Mouse (Mus musculus): ENCODE results near the gene Wdr34.

The Wdr34 gene

GRCm38 (mm10) chr2:30026997-30027396 is 21.7 kb downstream of the Wdr34 start:
- no peak for DNase-seq

DNA sequence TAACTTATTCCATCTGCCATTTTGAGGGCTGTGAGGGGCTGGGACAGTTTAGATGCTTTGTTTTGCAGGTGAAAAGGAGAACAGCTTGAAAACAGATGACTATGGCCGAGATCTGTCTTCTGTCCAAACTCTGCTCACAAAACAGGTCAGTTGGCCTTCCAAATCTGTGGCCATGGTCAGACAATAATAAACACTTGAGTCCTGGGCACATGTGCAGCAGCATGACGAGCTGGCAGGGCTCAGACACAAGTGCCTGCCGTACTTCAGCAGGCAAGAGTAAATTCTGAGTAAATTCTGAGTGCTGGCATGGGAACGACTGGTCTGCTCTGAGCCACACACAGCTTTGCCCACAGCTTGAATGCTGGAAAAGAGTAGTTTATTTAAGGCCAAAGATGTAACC is 23.2 kb downstream of the Wdr34 start:
- no peak for DNase-seq

GRCm38 (mm10) chr2:30014326-30014966 is 34.2 kb downstream of the Wdr34 start:
- peak in 1 of 2 experiments; percentile 29 for DNase-seq

DNA sequence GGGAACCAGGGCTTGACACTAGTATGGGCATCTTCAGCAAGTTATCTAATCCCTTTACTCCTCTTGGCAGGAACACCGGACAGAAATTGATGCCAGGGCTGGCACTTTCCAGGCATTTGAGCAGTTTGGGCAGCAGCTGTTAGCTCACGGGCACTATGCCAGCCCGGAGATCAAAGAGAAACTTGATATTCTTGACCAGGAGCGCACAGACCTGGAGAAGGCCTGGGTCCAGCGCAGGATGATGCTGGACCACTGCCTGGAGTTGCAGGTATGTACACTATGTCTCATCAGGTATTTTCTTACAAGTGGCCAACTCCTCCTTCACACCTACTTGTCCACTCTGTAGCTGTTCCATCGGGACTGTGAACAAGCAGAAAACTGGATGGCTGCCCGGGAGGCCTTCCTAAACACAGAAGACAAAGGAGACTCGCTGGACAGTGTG is 37.8 kb downstream of the Wdr34 start:
- no peak for DNase-seq

DNA sequence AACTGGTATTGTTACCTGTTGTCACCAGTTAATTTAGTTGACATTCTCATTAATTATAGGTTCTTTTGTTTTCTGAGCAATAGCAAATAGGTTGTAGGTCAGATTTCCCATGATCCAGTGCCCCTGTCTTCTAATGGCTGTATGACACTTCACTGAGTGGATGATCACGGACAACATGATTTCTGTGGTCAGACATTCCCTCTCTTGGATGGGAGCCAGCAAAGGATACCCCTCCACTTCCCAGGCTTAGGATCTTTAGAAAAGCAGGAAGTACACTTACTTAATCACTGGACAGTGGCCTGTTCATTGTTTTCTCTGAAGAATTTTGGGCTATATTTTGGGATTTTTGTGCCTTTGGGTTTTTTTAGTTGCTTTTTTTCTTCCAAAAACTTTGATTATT is 39.6 kb downstream of the Wdr34 start:
- peak in 1 of 2 experiments; percentile 47 for DNase-seq

- DNase-seq, result no peak
Observed at GRCm38 (mm10) chr2:29991962-29992361, 56.7 kb downstream of the Wdr34 start.
